Mouse (Mus musculus): ENCODE results near the gene Nedd9. TPM values are rescaled to one million over a fixed set of nuclear protein-coding genes. Genes with fewer than 3 reads are reported as not detected.
A peak's percentile ranks its signal among the peaks of the same experiment; 100 is the strongest.

The Nedd9 gene
- total and polyA plus RNA-seq, 2 experiments = 2.5 to 3.3 TPM

GRCm38 (mm10) chr13:41474365-41474764, 12.8 kb downstream of the Nedd9 start:
- Histone ChIP-seq H3K4me3 (ENCODE audit: insufficient read depth, low read depth, low read length) (no peak overlapping the region), H3K36me3 (ENCODE audit: control insufficient read depth, insufficient read depth, low read length) (no peaks in the 10 kb centered on the region), H3K4me1 (ENCODE audit: control insufficient read depth, insufficient read depth, low read length) (no peaks in the 10 kb centered on the region), H3K79me2 (ENCODE audit: control insufficient read depth, insufficient read depth, low read length) (no peaks in the 10 kb centered on the region), H3K27me3 (ENCODE audit: control insufficient read depth, insufficient read depth, low read length) (no peaks in the 10 kb centered on the region), H3K27ac (replicated peaks; ENCODE audit: insufficient read depth, low read depth, low read length) (no peak overlapping the region), H3K9ac (ENCODE audit: low read depth, low read length) (no peak overlapping the region)
- WGBS = 88% methylated on average over 5 of the region's 5 CpGs
- TF ChIP-seq POLR2A (IDR thresholded peaks at IDR 0.05; ENCODE audit: extremely low read depth, insufficient read depth, low read length) (no peak), CTCF (IDR thresholded peaks at IDR 0.05; ENCODE audit: low read depth, low read length) (no peak)
- DNase-seq (ENCODE audit: extremely low read depth, low read depth, low spot score) = no peak

GRCm38 (mm10) chr13:41473504-41473903, 13.7 kb downstream of the Nedd9 start:
- 76% methylated on average over 4 of the region's 4 CpGs for WGBS
- H3K9ac ChIP-seq (ENCODE audit: low read depth, low read length) = no peak overlapping the region
- no peaks in the 10 kb centered on the region for H3K36me3 ChIP-seq (ENCODE audit: control insufficient read depth, insufficient read depth, low read length)

GRCm38 (mm10) chr13:41472878-41473424, 14.2 kb downstream of the Nedd9 start:
- Histone ChIP-seq H3K27me3 (ENCODE audit: control insufficient read depth, insufficient read depth, low read length) (no peaks in the 10 kb centered on the region), H3K4me1 (ENCODE audit: control insufficient read depth, insufficient read depth, low read length) (no peaks in the 10 kb centered on the region), H3K36me3 (ENCODE audit: control insufficient read depth, insufficient read depth, low read length) (no peaks in the 10 kb centered on the region), H3K79me2 (ENCODE audit: control insufficient read depth, insufficient read depth, low read length) (no peaks in the 10 kb centered on the region), H3K27ac (replicated peaks; ENCODE audit: insufficient read depth, low read depth, low read length) (no peak overlapping the region), H3K4me3 (ENCODE audit: insufficient read depth, low read depth, low read length) (no peak overlapping the region), H3K9ac (ENCODE audit: low read depth, low read length) (no peak overlapping the region)
- WGBS = 90% methylated on average over 5 of the region's 5 CpGs
- no peak for DNase-seq (ENCODE audit: extremely low read depth, low read depth, low spot score)
- TF ChIP-seq CTCF (IDR thresholded peaks at IDR 0.05; ENCODE audit: low read depth, low read length) (no peak), POLR2A (IDR thresholded peaks at IDR 0.05; ENCODE audit: extremely low read depth, insufficient read depth, low read length) (no peak)

More at GRCm38 (mm10) chr13:41473504-41473903, 13.7 kb downstream of the Nedd9 start:
- Histone ChIP-seq H3K79me2 (ENCODE audit: control insufficient read depth, insufficient read depth, low read length) (no peaks in the 10 kb centered on the region), H3K4me3 (ENCODE audit: insufficient read depth, low read depth, low read length) (no peak overlapping the region), H3K27ac (replicated peaks; ENCODE audit: insufficient read depth, low read depth, low read length) (no peak overlapping the region), H3K27me3 (ENCODE audit: control insufficient read depth, insufficient read depth, low read length) (no peaks in the 10 kb centered on the region), H3K4me1 (ENCODE audit: control insufficient read depth, insufficient read depth, low read length) (no peaks in the 10 kb centered on the region)
- DNase-seq (ENCODE audit: extremely low read depth, low read depth, low spot score) = no peak
- no peak for TF ChIP-seq POLR2A (IDR thresholded peaks at IDR 0.05; ENCODE audit: extremely low read depth, insufficient read depth, low read length)
- no peak for TF ChIP-seq CTCF (IDR thresholded peaks at IDR 0.05; ENCODE audit: low read depth, low read length)

GRCm38 (mm10) chr13:41468277-41468676, 18.9 kb downstream of the Nedd9 start:
- DNase-seq (ENCODE audit: extremely low read depth, low read depth, low spot score) = no peak
- Histone ChIP-seq H3K9ac (ENCODE audit: low read depth, low read length) (no peak overlapping the region), H3K79me2 (ENCODE audit: control insufficient read depth, insufficient read depth, low read length) (no peaks in the 10 kb centered on the region), H3K27me3 (ENCODE audit: control insufficient read depth, insufficient read depth, low read length) (no peaks in the 10 kb centered on the region), H3K4me1 (ENCODE audit: control insufficient read depth, insufficient read depth, low read length) (no peaks in the 10 kb centered on the region; the same call in 1 of the 2 replicates), H3K4me3 (ENCODE audit: insufficient read depth, low read depth, low read length) (no peak overlapping the region), H3K36me3 (ENCODE audit: control insufficient read depth, insufficient read depth, low read length) (no peaks in the 10 kb centered on the region), H3K27ac (replicated peaks; ENCODE audit: insufficient read depth, low read depth, low read length) (no peak overlapping the region)
- 73% methylated on average over 5 of the region's 5 CpGs for WGBS
- TF ChIP-seq CTCF (IDR thresholded peaks at IDR 0.05; ENCODE audit: low read depth, low read length) (no peak), POLR2A (IDR thresholded peaks at IDR 0.05; ENCODE audit: extremely low read depth, insufficient read depth, low read length) (no peak)

- Histone ChIP-seq H3K36me3 (ENCODE audit: control insufficient read depth, insufficient read depth, low read length) (no peaks in the 10 kb centered on the region), H3K4me1 (ENCODE audit: control insufficient read depth, insufficient read depth, low read length) (peaks cover under 1% of the 10 kb centered on the region; the same call in 1 of the 2 replicates), H3K4me3 (ENCODE audit: insufficient read depth, low read depth, low read length) (no peak overlapping the region), H3K27ac (replicated peaks; ENCODE audit: insufficient read depth, low read depth, low read length) (peak overlapping the region; percentile 59), H3K79me2 (ENCODE audit: control insufficient read depth, insufficient read depth, low read length) (no peaks in the 10 kb centered on the region), H3K27me3 (ENCODE audit: control insufficient read depth, insufficient read depth, low read length) (no peaks in the 10 kb centered on the region), H3K9ac (ENCODE audit: low read depth, low read length) (no peak overlapping the region)
- TF ChIP-seq POLR2A (IDR thresholded peaks at IDR 0.05; ENCODE audit: extremely low read depth, insufficient read depth, low read length) (no peak), CTCF (IDR thresholded peaks at IDR 0.05; ENCODE audit: low read depth, low read length) (no peak)
- DNase-seq (ENCODE audit: extremely low read depth, low read depth, low spot score) = peak; percentile 54
- WGBS = 85% methylated on average over 2 of the region's 2 CpGs
Measured at GRCm38 (mm10) chr13:41467036-41467435, 20.1 kb downstream of the Nedd9 start.

- H3K27ac ChIP-seq (replicated peaks; ENCODE audit: insufficient read depth, low read depth, low read length) = peak overlapping the region; percentile 83
- H3K27me3 ChIP-seq (ENCODE audit: control insufficient read depth, insufficient read depth, low read length) = no peaks in the 10 kb centered on the region
- H3K79me2 ChIP-seq (ENCODE audit: control insufficient read depth, insufficient read depth, low read length) = no peaks in the 10 kb centered on the region
- H3K9ac ChIP-seq (ENCODE audit: low read depth, low read length) = no peak overlapping the region
- TF ChIP-seq CTCF (IDR thresholded peaks at IDR 0.05; ENCODE audit: low read depth, low read length) (no peak), POLR2A (IDR thresholded peaks at IDR 0.05; ENCODE audit: extremely low read depth, insufficient read depth, low read length) (no peak)
- no peak overlapping the region for H3K4me3 ChIP-seq (ENCODE audit: insufficient read depth, low read depth, low read length)
- WGBS = 85% methylated on average over 4 of the region's 4 CpGs
- no peaks in the 10 kb centered on the region for H3K36me3 ChIP-seq (ENCODE audit: control insufficient read depth, insufficient read depth, low read length)
- peaks cover 4% of the 10 kb centered on the region; the same call in 1 of the 2 replicates for H3K4me1 ChIP-seq (ENCODE audit: control insufficient read depth, insufficient read depth, low read length)
- peak; percentile 37 for DNase-seq (ENCODE audit: extremely low read depth, low read depth, low spot score)
Measured at GRCm38 (mm10) chr13:41466616-41467015, 20.5 kb downstream of the Nedd9 start.
